Mouse (Mus musculus): ENCODE measurements at regions not wholly inside any gene's neighbourhood (a gene's known extent, or its start where the extent isn't known, plus 50 kb on each side); places are given as distances from the start of the nearest gene placed in this dataset.

DNA sequence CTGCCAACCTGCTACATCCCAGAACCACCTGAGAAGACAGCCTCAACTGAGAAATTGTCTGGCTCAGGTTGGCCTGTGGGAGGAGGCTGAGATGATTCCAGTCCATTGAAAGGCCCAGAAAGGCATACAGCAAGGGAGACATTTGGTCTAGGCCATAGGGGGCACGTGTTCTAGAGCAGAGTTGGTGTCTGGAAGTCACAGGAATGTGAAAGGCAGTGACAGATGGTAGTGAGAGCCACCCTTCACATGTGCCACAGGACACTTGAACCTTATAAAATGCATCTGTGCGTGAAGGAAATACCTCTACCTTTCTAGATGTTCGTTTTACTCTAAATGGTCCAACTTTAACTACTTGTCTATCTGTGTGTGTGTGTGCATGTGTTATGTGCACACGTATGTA, 326.1 kb downstream of the Gm49356 start:
- DNase-seq: no peak

DNA sequence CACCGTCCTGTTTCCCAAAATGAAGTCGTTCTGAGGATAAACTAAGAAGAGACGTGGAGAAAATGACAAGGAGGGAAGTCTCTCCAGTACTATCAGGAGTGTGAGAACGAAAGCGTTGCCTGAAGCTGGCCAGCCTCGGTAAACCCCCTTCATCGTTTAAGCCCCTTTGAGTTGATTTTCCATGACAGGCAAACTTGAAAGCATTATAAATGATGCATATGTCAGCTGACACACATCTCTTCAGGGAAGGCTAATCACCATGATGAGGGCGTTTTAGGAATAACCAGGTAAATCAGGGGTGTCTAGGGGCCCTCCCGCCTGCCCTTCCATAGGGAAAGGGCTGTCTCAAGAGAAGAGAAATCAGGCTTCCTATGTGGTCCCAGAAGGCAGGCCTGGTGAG, 328.4 kb downstream of the Gm49356 start:
- no peak for DNase-seq

DNA sequence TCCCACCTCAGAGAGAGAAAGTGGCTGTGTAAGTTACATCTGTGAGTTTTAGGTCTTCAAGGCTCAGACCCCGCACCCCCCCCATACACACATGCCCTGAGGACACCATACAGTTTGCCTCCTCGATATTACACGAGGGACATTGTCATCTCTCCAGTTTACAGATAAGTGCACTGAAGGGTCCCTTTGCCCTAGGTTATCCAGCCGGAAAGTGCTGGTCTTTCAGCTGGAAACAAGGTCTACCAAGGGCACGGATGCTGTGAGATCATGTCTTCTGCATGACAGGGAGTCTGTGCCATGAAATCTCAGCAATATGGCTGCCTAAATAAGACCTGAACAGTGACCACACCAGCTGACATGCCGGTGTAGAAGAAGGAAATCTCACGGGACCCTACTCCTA, 329.8 kb downstream of the Gm49356 start:
- DNase-seq: no peak

DNA sequence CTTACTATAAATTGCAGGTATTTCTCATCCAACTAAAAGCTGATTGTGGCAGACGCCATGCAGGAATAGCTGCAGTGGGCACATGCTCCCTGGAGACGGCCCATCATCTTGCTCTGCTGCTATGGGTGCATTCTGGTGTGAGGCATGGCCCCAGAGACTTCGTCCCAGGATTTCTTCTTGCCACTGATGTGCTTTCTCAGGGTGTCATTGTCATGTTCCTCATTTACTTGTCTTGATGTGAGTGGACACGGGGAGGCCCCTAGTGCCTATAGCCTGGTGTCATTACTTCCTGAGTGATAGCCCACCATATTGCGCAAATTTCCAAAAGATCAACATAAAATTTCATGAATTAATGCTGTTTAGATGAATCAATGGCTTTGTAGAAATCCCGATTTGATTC, 336.5 kb downstream of the Gm49356 start:
- DNase-seq: no peak

DNA sequence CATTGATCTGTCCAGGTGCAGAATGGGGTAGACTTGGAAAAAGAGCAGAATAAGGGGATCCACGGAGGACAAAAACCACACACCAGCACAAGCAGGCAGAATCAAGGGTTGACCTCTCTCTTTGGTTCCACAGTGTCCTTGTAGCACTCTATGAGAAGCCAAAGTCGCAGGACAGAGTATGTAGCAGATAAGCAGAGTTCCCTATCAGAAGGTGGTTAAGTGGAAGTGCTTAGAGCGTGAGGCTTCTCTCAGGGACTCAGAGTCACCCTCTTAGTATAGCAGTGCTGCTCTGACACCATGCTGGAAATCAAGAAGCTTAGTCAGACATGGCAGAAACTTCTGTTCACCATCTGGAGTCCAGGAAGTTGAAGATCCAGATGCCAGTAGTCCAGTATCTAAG, 338.2 kb downstream of the Gm49356 start:
- DNase-seq: no peak

DNA sequence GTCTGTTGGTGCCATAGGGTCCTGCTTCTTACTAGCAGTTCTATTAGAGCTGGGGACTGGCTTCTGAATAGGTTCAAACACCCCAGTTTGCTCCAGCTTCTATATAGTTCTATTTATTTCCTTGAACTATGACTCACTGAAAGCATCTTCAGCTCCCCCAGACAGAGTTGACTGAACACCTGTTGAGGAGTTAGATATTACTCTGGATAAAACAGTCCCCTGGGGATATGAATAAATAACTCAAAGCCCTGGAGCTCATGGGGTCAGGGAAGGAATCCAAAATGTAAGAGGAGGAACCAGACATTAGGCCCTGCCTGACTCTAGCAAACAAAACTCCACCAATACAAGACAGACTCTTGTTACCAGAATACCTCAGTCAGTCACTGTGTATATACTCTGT, 341.4 kb downstream of the Gm49356 start:
- no peak for DNase-seq

DNA sequence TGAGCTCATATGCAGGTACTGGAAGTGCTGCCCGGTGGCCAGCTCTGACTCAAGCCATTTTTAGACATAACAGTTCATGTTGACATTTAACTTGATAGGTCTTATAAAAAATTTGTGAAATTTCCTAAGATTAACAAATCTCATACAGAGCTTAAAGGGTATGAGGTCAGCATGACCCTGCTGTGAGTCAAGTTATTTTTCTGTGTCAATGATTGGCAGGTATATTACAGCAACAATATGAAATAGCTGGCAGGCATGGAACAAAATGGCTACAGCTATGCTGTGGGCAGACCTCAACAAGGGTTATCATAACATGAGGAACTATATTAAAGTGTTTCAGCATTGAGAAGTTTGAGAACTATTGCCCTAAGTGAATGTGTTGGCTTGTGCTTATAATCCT, 342.6 kb downstream of the Gm49356 start:
- no peak for DNase-seq

DNA sequence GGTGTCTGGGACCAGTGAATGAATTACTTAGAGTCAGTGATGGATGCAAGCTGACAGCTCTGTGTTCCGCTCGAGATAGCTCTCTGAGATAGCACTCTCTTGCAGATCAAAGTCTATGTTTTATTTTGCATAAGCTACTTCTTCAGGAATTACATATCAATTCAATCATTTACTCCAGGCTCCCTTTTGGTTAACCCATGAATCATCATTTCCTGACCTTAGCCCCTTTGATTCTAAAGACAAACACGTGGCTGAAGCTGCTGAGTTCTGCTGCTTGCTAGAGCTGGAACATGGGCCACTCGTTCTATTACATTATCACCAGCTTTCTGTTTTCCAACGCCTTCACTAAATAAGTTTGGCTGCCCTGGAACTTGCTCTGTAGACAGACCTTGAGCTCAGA, 343.2 kb downstream of the Gm49356 start:
- DNase-seq: no peak

DNA sequence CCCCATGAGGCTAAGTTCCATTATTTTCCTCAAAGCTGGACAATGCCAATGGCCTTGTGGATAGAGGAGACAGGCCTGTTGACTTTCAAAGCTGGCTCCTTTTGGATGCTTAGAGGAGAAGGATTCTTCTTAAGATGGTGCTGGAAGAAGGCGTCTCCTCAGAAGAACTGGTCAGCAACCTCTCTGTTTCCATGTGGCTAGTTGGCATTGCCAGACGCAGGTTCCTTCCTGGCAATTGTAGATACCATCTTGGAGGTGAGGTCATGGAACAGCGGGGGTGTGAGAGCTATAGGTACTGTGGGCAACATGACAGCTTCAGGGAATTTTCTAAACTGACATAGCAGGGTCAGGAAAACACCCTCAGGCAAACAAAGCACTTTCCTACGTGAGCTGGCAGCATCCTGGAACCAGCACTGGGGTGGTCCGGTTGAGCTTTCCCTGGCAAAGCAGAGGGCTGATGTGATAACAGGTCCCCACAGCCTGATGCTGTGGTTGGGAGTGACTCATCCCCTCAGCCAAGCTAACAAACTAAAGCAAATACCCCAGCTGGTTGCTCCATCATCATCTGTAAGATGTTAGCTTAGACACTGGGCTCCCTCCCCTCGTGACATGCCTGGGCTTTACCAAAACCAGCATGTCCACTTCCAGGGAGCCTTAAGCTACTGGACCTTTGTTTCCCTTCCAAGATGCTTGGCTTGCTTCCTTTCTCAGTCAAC, 348.5 kb downstream of the Gm49356 start:
- DNase-seq: no peak

DNA sequence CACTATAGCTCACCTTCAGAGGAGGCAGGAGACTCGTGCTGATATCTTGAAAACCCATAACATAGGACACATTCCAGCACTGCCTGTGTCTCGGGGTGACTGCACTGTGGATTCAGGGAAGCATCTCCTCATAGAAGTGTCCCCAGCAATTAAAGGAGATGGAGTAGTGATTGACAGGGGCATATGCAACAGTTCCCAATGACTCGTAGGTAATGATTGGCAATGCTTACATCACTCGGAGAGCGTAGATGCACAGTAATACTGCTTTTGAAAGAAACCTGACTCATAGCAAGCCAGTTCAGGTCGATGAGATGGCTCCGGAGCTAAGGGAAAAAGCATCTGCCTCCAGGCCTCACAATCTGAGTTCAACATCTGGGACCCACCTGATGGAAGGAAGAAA, 352.7 kb downstream of the Gm49356 start:
- no peak for DNase-seq

DNA sequence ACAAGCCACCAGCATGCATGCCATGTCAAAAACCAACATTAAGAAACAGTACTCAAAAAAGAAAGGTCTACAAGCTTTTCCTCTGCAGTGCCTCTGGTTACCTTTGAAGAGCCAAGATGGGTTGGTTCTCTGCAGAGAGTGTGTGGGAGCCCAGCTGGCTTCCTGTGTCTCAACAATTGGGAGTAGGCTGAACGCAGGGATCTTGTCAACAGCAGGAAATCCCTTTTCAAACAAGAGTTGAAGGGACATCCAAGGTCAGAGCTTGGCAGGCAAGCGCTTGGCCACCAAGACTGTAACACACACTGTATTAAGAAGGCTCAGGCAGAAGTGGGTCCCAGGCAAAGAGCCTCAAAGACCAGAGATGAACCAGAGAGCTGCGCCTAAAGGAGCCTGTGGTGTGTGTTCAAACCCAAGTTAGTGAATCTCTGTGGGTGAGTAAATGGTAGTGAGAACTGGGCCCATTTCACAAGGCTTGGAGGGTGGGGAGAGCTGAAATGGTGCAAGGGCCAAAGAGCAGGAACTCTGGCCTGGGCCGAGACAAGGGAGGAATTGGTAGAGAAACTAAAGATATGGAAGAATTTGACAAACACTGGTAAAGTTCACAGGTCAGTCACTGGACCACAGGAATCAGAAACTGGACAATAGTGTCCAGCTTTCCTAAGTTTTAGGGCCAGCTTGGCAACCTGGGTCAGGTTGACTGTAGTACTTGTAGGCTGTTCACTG, 357.0 kb downstream of the Gm49356 start:
- peak; percentile 62 for DNase-seq

DNA sequence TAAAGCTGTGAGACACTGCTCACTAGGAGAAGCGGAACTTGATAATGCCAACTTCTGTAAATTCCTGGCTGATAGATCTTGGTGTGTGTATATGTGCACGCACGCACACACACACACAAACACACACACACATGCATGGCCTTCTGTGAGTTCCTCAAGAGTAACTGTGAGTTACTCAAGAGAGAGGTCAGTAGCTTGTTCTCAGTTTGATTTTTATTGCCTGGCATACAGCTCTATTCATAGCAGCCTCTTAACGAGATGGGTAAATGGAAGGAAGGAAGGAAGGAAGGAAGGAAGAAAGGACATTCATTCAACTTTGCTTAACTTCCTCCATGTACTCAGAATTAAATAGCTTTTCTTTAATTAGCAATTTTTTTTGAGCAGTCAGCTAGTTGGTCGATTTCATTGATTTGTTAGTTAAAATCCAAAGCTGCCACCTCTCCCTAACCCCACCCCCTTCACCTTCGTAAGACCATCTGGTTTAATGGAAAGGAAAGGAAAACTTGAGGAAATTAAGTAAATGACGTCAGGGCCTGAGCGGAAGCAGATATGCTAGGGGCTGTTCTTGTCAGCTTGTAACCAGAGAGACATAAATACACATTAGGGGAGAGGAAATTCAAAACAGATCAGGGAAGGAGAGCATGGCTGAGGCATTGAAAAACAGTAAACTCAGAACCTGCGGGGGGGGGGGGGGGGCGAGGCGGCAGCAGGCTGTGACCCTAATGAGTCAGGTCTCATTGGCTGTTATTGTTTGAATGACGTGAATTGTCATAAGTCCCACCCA, 359.6 kb downstream of the Gm49356 start:
- no peak for DNase-seq

DNA sequence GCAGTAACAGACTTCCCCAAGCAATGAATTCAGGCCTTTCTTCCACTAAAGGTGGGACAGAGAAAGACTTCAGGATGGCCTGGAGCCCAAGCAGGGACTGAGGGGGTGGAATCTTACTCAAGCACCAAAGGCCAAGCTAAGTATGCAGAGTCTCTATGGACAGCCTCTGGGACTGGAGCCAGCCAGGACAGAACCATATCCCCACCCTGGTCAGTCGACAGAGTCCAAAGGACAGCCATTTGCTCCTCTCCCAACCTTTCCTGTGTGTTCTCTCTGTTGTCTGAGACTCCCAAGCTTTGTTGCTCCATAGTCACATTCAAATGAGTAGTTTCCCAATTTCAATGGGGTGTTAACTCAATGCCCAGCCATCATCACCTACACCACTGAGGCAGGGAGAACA, 372.3 kb downstream of the Gm49356 start:
- DNase-seq: no peak

DNA sequence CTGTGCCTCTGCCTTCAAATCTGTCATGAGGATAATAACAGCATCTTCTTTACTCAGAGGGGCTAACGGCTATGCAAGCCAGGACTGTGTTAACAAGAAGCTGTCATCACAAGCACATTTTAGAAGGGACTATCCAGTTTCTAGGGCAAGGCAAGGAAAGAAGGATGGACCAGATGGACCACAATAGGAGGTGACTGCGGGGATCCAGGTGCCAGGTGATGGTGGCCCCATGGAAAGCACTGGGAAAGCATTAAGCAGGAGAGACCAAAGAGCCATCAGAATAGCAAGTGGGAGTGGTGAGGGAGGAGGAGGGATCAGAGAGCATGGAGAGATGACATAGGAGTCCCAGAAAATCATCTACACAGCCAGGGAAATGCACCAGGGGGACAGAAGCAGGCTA, 373.3 kb downstream of the Gm49356 start:
- DNase-seq: no peak

DNA sequence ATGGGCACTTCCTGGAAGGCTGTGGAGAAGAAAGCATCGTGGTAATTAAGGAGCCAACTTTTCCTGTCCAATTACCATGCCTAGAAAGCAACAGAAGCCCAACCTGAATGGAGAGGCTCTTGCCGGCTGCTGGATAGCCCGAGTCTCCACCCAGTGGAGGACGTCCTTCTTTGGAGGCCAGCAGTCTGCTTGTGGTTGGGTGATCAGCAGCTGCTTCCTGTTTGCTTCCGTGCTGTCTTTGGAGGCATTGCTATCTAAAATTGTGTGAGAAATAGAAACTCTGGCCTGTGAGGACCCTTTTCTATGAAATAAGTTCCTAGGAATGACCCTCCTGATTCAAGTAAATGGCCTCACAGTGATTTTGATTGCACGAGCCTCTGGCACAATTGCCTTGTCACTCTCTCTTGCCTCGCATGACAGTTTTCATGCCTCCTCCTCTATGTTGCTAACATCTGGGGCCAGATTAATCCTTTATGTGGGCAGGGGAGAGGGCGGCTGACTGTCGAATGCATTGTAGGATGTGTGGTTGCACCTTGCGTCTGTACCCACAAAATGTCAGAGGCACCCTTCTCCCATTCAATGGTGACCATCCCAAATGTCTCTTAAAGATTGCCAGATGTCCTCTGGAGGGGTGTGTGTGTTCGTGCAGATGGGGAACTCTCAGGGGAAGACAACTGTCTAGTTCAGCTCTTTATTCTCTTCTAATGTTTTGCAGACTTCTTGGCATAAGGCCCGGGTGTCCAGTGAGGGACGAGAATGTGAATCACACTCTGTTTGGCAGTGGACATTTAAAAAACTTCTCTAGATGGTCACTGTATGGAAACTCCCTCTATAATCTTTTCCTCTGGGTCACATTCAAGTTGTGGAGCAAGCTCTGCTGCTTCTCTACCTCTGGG, 374.6 kb downstream of the Gm49356 start:
- peak; percentile 71 for DNase-seq
